Mouse (Mus musculus): ENCODE results near the gene Hcn3. TPM values are rescaled to one million over a fixed set of nuclear protein-coding genes. Genes with fewer than 3 reads are reported as not detected.

Hcn3 gene
- polyA plus RNA-seq, 1 experiment from 2014 or later = 6.7 TPM

GRCm38 (mm10) chr3:89176421-89176820 is 16.4 kb upstream of the Hcn3 start:
- H3K9ac ChIP-seq (ENCODE audit: low read length) = no peak overlapping the region
- no peaks in the 10 kb centered on the region for H3K27me3 ChIP-seq (ENCODE audit: control insufficient read depth, insufficient read depth, low read length)
- DNase-seq (ENCODE audit: low spot score) = no peak
- H3K4me1 ChIP-seq (replicated peaks; ENCODE audit: control insufficient read depth, insufficient read depth, low read length) = peaks cover 5% of the 10 kb centered on the region; the same call in 1 of the 2 replicates
- H3K9me3 ChIP-seq (ENCODE audit: control insufficient read depth, low read length) = no peaks in the 10 kb centered on the region
- ATAC-seq (replicated peaks; ENCODE audit: low FRiP score) = no peak; the same call in 1 of the 2 replicates
- 87% methylated on average over 7 of the region's 7 CpGs for WGBS
- H3K4me2 ChIP-seq (ENCODE audit: low read depth, low read length, severe bottlenecking) = no peak overlapping the region
- H3K27ac ChIP-seq (ENCODE audit: low read depth, low read length) = no peak overlapping the region
- H3K4me3 ChIP-seq (ENCODE audit: low read depth, low read length) = no peak overlapping the region; the same call in 1 of the 2 replicates
- peaks cover 33% of the 10 kb centered on the region for H3K36me3 ChIP-seq (ENCODE audit: control insufficient read depth, insufficient read depth, low read length)

DNA sequence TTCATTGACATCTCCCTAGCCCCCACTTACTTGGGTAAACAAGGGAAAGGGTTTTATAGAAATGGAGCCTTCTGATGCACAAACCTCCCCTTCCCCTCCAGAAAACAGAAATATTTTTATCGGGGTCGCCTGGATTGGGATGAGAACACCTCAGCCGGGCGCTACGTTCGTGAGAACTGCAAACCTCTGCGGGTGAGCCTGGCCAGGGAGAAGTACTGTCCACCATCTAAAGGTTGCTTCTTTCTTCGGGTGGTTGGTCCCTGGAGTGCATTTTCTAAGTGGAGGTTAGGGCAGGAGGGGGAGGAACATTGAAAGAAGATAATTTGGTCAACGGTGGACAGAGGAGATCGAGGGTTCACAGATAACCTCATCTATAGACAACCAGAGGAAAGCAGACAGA is 15.5 kb upstream of the Hcn3 start:
- H3K9me3 ChIP-seq (ENCODE audit: control insufficient read depth, low read length) = no peaks in the 10 kb centered on the region
- no peak overlapping the region for H3K27ac ChIP-seq (ENCODE audit: low read depth, low read length)
- 95% methylated on average over 10 of the region's 10 CpGs for WGBS
- no peaks in the 10 kb centered on the region for H3K27me3 ChIP-seq (ENCODE audit: control insufficient read depth, insufficient read depth, low read length)
- no peak overlapping the region for H3K4me2 ChIP-seq (ENCODE audit: low read depth, low read length, severe bottlenecking)
- peaks cover 5% of the 10 kb centered on the region; the same call in 1 of the 2 replicates for H3K4me1 ChIP-seq (replicated peaks; ENCODE audit: control insufficient read depth, insufficient read depth, low read length)
- DNase-seq (ENCODE audit: low spot score) = no peak
- H3K4me3 ChIP-seq (ENCODE audit: low read depth, low read length) = no peak overlapping the region
- ATAC-seq (replicated peaks; ENCODE audit: low FRiP score) = no peak
- H3K9ac ChIP-seq (ENCODE audit: low read length) = no peak overlapping the region
- H3K36me3 ChIP-seq (ENCODE audit: control insufficient read depth, insufficient read depth, low read length) = peaks cover 32% of the 10 kb centered on the region

- Histone ChIP-seq H3K9ac (ENCODE audit: low read length) (no peak overlapping the region), H3K27ac (ENCODE audit: low read depth, low read length) (no peak overlapping the region), H3K4me3 (ENCODE audit: low read depth, low read length) (no peak overlapping the region), H3K27me3 (ENCODE audit: control insufficient read depth, insufficient read depth, low read length) (no peaks in the 10 kb centered on the region), H3K4me2 (ENCODE audit: low read depth, low read length, severe bottlenecking) (no peak overlapping the region), H3K36me3 (ENCODE audit: control insufficient read depth, insufficient read depth, low read length) (peaks cover 32% of the 10 kb centered on the region), H3K4me1 (replicated peaks; ENCODE audit: control insufficient read depth, insufficient read depth, low read length) (peaks cover 5% of the 10 kb centered on the region; the same call in 1 of the 2 replicates), H3K9me3 (ENCODE audit: control insufficient read depth, low read length) (no peaks in the 10 kb centered on the region)
- DNase-seq (ENCODE audit: low spot score) (no peak), ATAC-seq (replicated peaks; ENCODE audit: low FRiP score) (no peak)
- WGBS = 90% methylated on average over 11 of the region's 11 CpGs
These were observed 14.8 kb upstream of the Hcn3 start for GRCm38 (mm10) chr3:89174844-89175243.

DNA sequence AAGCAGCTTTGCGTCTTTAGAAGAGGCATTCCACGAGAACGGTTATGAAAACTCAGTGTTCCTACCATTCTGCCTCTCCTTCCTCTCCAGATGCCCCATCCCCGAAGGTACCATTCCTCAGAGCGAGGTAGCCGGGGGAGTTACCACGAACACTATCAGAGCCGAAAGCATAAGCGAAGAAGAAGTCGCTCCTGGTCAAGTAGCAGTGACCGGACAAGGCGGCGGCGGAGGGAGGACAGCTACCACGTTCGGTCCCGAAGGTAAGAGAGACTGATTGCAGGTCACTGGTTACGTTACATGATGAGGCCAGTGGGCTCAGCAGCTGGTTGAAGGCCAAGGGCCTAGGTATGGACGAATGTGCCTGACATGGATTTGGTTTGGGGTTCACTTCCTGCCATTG is 6.9 kb upstream of the Hcn3 start:
- Histone ChIP-seq H3K9me3 (ENCODE audit: control insufficient read depth, low read length) (no peaks in the 10 kb centered on the region), H3K27ac (ENCODE audit: low read depth, low read length) (no peak overlapping the region), H3K4me2 (ENCODE audit: low read depth, low read length, severe bottlenecking) (0 out of 2 replicates have a peak overlapping the region, but pooled peaks have one; percentile 5), H3K9ac (ENCODE audit: low read length) (no peak overlapping the region), H3K27me3 (ENCODE audit: control insufficient read depth, insufficient read depth, low read length) (no peaks in the 10 kb centered on the region), H3K36me3 (ENCODE audit: control insufficient read depth, insufficient read depth, low read length) (peaks cover 23% of the 10 kb centered on the region), H3K4me3 (ENCODE audit: low read depth, low read length) (no peak overlapping the region), H3K4me1 (replicated peaks; ENCODE audit: control insufficient read depth, insufficient read depth, low read length) (peaks cover 17% of the 10 kb centered on the region; the same call in 1 of the 2 replicates)
- ATAC-seq (replicated peaks; ENCODE audit: low FRiP score) (no peak), DNase-seq (ENCODE audit: low spot score) (peak; percentile 43)
- WGBS = 96% methylated on average over 19 of the region's 19 CpGs

- peaks cover 17% of the 10 kb centered on the region; the same call in 1 of the 2 replicates for H3K4me1 ChIP-seq (replicated peaks; ENCODE audit: control insufficient read depth, insufficient read depth, low read length)
- H3K4me3 ChIP-seq (ENCODE audit: low read depth, low read length) = peak overlapping the region; percentile 91
- DNase-seq (ENCODE audit: low spot score) (peak; percentile 53), ATAC-seq (replicated peaks; ENCODE audit: low FRiP score) (no peak)
- H3K36me3 ChIP-seq (ENCODE audit: control insufficient read depth, insufficient read depth, low read length) = peaks cover 19% of the 10 kb centered on the region
- H3K9me3 ChIP-seq (ENCODE audit: control insufficient read depth, low read length) = no peaks in the 10 kb centered on the region
- no peaks in the 10 kb centered on the region for H3K27me3 ChIP-seq (ENCODE audit: control insufficient read depth, insufficient read depth, low read length)
- 29% methylated on average over 12 of the region's 12 CpGs for WGBS
- H3K4me2 ChIP-seq (ENCODE audit: low read depth, low read length, severe bottlenecking) = peak overlapping the region; percentile 73
- H3K27ac ChIP-seq (ENCODE audit: low read depth, low read length) = peak overlapping the region; percentile 87
- H3K9ac ChIP-seq (ENCODE audit: low read length) = peak overlapping the region; percentile 89
These were observed 5.4 kb upstream of the Hcn3 start for GRCm38 (mm10) chr3:89165268-89165870.

GRCm38 (mm10) chr3:89164506-89165267 is 4.7 kb upstream of the Hcn3 start, which contains the start of gene Clk2:
Clk2 (plus strand) TSS chr3:89164795.
- peaks cover 17% of the 10 kb centered on the region; the same call in 1 of the 2 replicates for H3K4me1 ChIP-seq (replicated peaks; ENCODE audit: control insufficient read depth, insufficient read depth, low read length)
- peak within 1 kb of the TSS; percentile 73 for H3K4me2 ChIP-seq (ENCODE audit: low read depth, low read length, severe bottlenecking)
- H3K36me3 ChIP-seq (ENCODE audit: control insufficient read depth, insufficient read depth, low read length) = peaks cover 16% of the 10 kb centered on the region
- WGBS = under 1% methylated on average over 76 of the region's 79 CpGs
- peak within 1 kb of the TSS; percentile 87 for H3K27ac ChIP-seq (ENCODE audit: low read depth, low read length)
- peak within 1 kb of the TSS; percentile 91 for H3K4me3 ChIP-seq (ENCODE audit: low read depth, low read length)
- no peaks in the 10 kb centered on the region for H3K9me3 ChIP-seq (ENCODE audit: control insufficient read depth, low read length)
- ATAC-seq (replicated peaks; ENCODE audit: low FRiP score) (peak; percentile 97), DNase-seq (ENCODE audit: low spot score) (peak; percentile 97)
- H3K9ac ChIP-seq (ENCODE audit: low read length) = peak within 1 kb of the TSS; percentile 89
- no peaks in the 10 kb centered on the region for H3K27me3 ChIP-seq (ENCODE audit: control insufficient read depth, insufficient read depth, low read length)

DNA sequence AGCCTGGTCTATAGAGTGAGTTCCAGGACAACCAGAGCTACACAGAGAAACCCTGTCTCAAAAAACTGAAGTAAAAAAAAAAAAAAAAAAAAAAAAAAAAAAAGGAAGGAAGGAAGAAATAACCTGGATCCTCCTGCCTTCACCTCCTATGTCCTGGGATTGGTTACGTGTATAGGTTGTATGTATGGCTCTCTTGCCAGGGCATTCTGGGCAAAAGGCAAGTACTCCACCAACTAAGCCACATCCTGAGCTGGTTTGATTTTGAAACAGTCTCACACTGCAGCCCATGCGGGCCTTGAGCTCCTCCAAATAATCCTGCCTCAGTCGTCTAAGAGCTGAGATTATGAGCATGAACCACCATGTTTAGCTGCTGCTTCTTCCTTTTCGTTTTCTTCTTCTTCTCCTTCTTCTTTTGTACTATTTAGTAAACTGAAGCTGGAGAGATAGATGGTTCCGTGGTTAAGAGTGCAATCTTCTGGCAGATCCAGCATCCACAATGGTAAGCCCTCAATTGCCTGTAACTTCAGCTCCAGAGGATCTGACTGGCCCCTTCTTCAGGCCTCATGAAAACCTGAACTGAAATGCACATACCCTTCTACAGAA is 3.7 kb upstream of the Hcn3 start:
- Histone ChIP-seq H3K36me3 (ENCODE audit: control insufficient read depth, insufficient read depth, low read length) (peaks cover 7% of the 10 kb centered on the region), H3K27ac (ENCODE audit: low read depth, low read length) (0 out of 2 replicates have a peak overlapping the region, but pooled peaks have one; percentile 87), H3K4me3 (ENCODE audit: low read depth, low read length) (peak overlapping the region; percentile 91), H3K27me3 (ENCODE audit: control insufficient read depth, insufficient read depth, low read length) (peaks cover 4% of the 10 kb centered on the region; the same call in 1 of the 2 replicates), H3K9ac (ENCODE audit: low read length) (peak overlapping the region; percentile 89; the same call in 1 of the 2 replicates), H3K4me2 (ENCODE audit: low read depth, low read length, severe bottlenecking) (peak overlapping the region; percentile 73), H3K4me1 (replicated peaks; ENCODE audit: control insufficient read depth, insufficient read depth, low read length) (peaks cover 19% of the 10 kb centered on the region; the same call in 1 of the 2 replicates), H3K9me3 (ENCODE audit: control insufficient read depth, low read length) (no peaks in the 10 kb centered on the region)
- ATAC-seq (replicated peaks; ENCODE audit: low FRiP score) (no peak), DNase-seq (ENCODE audit: low spot score) (no peak)
- 73% methylated on average over 5 of the region's 5 CpGs for WGBS

DNA sequence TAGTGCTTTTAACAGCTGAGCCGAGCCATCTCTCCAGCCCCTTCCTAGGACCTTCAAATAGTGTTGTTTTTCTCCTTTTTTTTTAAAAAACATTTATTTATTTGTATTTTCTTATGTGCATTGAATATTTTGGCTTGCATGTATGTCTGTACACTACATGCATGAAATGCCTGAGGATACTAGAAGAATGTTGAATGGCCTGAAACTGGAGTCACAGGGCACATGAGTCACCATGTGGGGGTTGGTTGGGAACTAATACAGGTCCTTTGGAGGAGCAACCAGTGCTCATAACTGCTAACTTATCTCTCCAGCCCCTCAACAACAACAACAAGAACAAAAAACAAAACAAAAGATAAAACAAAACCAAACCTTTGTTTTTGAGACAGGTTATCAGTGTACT is 3.1 kb upstream of the Hcn3 start:
- Histone ChIP-seq H3K27ac (ENCODE audit: low read depth, low read length) (no peak overlapping the region), H3K27me3 (ENCODE audit: control insufficient read depth, insufficient read depth, low read length) (peaks cover 4% of the 10 kb centered on the region; the same call in 1 of the 2 replicates), H3K4me3 (ENCODE audit: low read depth, low read length) (no peak overlapping the region), H3K36me3 (ENCODE audit: control insufficient read depth, insufficient read depth, low read length) (peaks cover 3% of the 10 kb centered on the region; the same call in 1 of the 2 replicates), H3K9me3 (ENCODE audit: control insufficient read depth, low read length) (no peaks in the 10 kb centered on the region), H3K4me1 (replicated peaks; ENCODE audit: control insufficient read depth, insufficient read depth, low read length) (peaks cover 25% of the 10 kb centered on the region; the same call in 1 of the 2 replicates), H3K9ac (ENCODE audit: low read length) (no peak overlapping the region), H3K4me2 (ENCODE audit: low read depth, low read length, severe bottlenecking) (no peak overlapping the region)
- WGBS = 86% methylated on average over 1 of the region's 1 CpGs
- DNase-seq (ENCODE audit: low spot score) = no peak
- no peak for ATAC-seq (replicated peaks; ENCODE audit: low FRiP score)

Data from forebrain, embryonic 11.5 days (tissue).